ENCODE assay signal across 32 mouse cellular contexts in the genomic region with DNA sequence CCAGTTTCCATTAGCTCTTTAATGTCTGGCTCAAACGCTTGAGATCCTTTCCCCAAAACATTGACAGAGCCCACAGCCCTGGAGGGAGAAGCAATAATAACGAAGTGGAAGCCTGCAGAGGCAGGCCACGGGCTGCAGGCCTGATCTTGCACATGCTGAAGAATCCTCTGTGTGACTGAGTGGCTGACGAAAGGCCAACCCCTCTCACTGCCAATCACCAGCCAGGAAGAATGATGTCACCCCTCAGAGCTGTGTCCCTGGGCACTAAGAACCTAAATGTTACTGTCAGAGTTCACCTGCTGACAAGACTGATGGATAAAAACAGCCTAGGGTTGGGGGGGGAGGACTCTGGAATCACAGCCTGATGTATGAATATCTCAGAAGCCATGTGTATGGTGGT.
DNase-seq lines count a peak whose midpoint lies in the region; ATAC-seq and TF ChIP-seq lines count a peak whose summit lies in the region.
"Had no signal": no experiment of that assay in that cellular context is flagged by ENCODE, and none has a peak within 500 bp of the region (broad histone marks: within the 10 kb centered on the region; RNA-seq: fewer than 3 reads in every experiment).

No protein-coding gene starts in this region.

- ATAC-seq in forebrain, embryonic 15.5 days (replicated peaks), result 0 out of 2 replicates have a peak, but pooled peaks have one; percentile 55
- ATAC-seq in hindbrain, embryonic 12.5 days (ENCODE audit: low FRiP score), result no peak
- ATAC-seq in hindbrain, embryonic 16.5 days, result no peak
- peak; percentile 64; the same call in 1 of the 2 replicates for ATAC-seq in forebrain, postnatal 0 days
- ATAC-seq: activated CD4-positive, CD25-positive, alpha-beta regulatory T cell, adult 4 months; inflammation-experienced regulatory T-cells, adult 6 months; midbrain, embryonic 15.5 days had no signal

- no peaks in the 10 kb centered on the region for H3K9me3 ChIP-seq in forebrain, embryonic 15.5 days
- H3K9me3 ChIP-seq in forebrain, embryonic 10.5 days, result no peaks in the 10 kb centered on the region
- no peaks in the 10 kb centered on the region for H3K9me3 ChIP-seq in hindbrain, embryonic 12.5 days (replicated peaks)
- no peaks in the 10 kb centered on the region for H3K9me3 ChIP-seq in hindbrain, embryonic 16.5 days (ENCODE audit: control insufficient read depth, low read length)
- H3K9me3 ChIP-seq in forebrain, postnatal 0 days (ENCODE audit: low read length), result no peaks in the 10 kb centered on the region
- H3K9me3 ChIP-seq: embryonic facial prominence, embryonic 13.5 days; midbrain, embryonic 15.5 days had no signal

- no peak overlapping the region for H3K4me2 ChIP-seq in forebrain, embryonic 15.5 days (replicated peaks)
- no peak overlapping the region for H3K4me2 ChIP-seq in hindbrain, embryonic 12.5 days (replicated peaks)
- H3K4me2 ChIP-seq in hindbrain, embryonic 16.5 days (ENCODE audit: low read length), result no peak overlapping the region
- H3K4me2 ChIP-seq in forebrain, postnatal 0 days (ENCODE audit: low read depth), result no peak overlapping the region
- H3K4me2 ChIP-seq: embryonic facial prominence, embryonic 13.5 days; heart, embryonic 12.5 days; hindbrain, embryonic 14.5 days; midbrain, embryonic 15.5 days had no signal

- no peak overlapping the region for H3K4me3 ChIP-seq in cerebellum, adult 2 months (replicated peaks; ENCODE audit: insufficient read depth, low read depth, low read length)
- no peak overlapping the region for H3K4me3 ChIP-seq in forebrain, embryonic 15.5 days
- H3K4me3 ChIP-seq in forebrain, embryonic 10.5 days, result no peak overlapping the region
- H3K4me3 ChIP-seq in hindbrain, embryonic 12.5 days, result no peak overlapping the region
- H3K4me3 ChIP-seq in hindbrain, embryonic 16.5 days (ENCODE audit: low read length), result no peak overlapping the region
- no peak overlapping the region for H3K4me3 ChIP-seq in forebrain, postnatal 0 days (ENCODE audit: low read depth, low read length)
- H3K4me3 ChIP-seq: embryonic facial prominence, embryonic 13.5 days; erythroblast, embryonic 14.5 days; heart, embryonic 12.5 days; midbrain, embryonic 15.5 days had no signal

- H3K9ac ChIP-seq in forebrain, embryonic 15.5 days (replicated peaks), result no peak overlapping the region
- H3K9ac ChIP-seq in hindbrain, embryonic 12.5 days, result no peak overlapping the region
- no peak overlapping the region for H3K9ac ChIP-seq in hindbrain, embryonic 16.5 days (ENCODE audit: low read depth, low read length)
- H3K9ac ChIP-seq in forebrain, postnatal 0 days, result no peak overlapping the region
- H3K9ac ChIP-seq: embryonic facial prominence, embryonic 13.5 days; heart, embryonic 12.5 days; hindbrain, embryonic 14.5 days; liver, embryonic 14.5 days; midbrain, embryonic 15.5 days had no signal

- peaks cover 22% of the 10 kb centered on the region for H3K36me3 ChIP-seq in forebrain, embryonic 15.5 days
- H3K36me3 ChIP-seq in forebrain, embryonic 10.5 days (replicated peaks), result peaks cover 29% of the 10 kb centered on the region; the same call in 1 of the 2 replicates
- H3K36me3 ChIP-seq in hindbrain, embryonic 12.5 days, result peaks cover 20% of the 10 kb centered on the region; the same call in 1 of the 2 replicates
- H3K36me3 ChIP-seq in hindbrain, embryonic 16.5 days (ENCODE audit: control insufficient read depth, insufficient read depth, low read length), result no peaks in the 10 kb centered on the region
- peaks cover 17% of the 10 kb centered on the region for H3K36me3 ChIP-seq in forebrain, postnatal 0 days (ENCODE audit: insufficient read depth)
- H3K36me3 ChIP-seq: embryonic facial prominence, embryonic 13.5 days; heart, embryonic 12.5 days had no signal

- WGBS in cerebellum, adult 2 months, result 32% methylated on average over 4 of the region's 4 CpGs
- 35% methylated on average over 4 of the region's 4 CpGs for WGBS in forebrain, embryonic 15.5 days
- 81% methylated on average over 4 of the region's 4 CpGs for whole genome bisulfite sequencing in forebrain, embryonic 10.5 days
- WGBS in hindbrain, embryonic 12.5 days, result 75% methylated on average over 4 of the region's 4 CpGs
- 68% methylated on average over 4 of the region's 4 CpGs for WGBS in hindbrain, embryonic 16.5 days
- 29% methylated on average over 4 of the region's 4 CpGs for WGBS in forebrain, postnatal 0 days

- H3K4me1 ChIP-seq in cerebellum, adult 2 months (ENCODE audit: control insufficient read depth, insufficient read depth, low read length), result peaks cover 19% of the 10 kb centered on the region
- no peaks in the 10 kb centered on the region for H3K4me1 ChIP-seq in forebrain, embryonic 15.5 days
- H3K4me1 ChIP-seq in forebrain, embryonic 10.5 days, result no peaks in the 10 kb centered on the region
- peaks cover 17% of the 10 kb centered on the region for H3K4me1 ChIP-seq in hindbrain, embryonic 12.5 days
- H3K4me1 ChIP-seq in hindbrain, embryonic 16.5 days (ENCODE audit: control insufficient read depth, insufficient read depth, low read depth, low read length), result peaks cover 3% of the 10 kb centered on the region; the same call in 1 of the 2 replicates
- no peaks in the 10 kb centered on the region for H3K4me1 ChIP-seq in forebrain, postnatal 0 days (ENCODE audit: insufficient read depth)
- H3K4me1 ChIP-seq: embryonic facial prominence, embryonic 13.5 days; heart, embryonic 12.5 days had no signal

- no peak for TF ChIP-seq CTCF in cerebellum, adult 2 months (IDR thresholded peaks at IDR 0.05; ENCODE audit: borderline replicate concordance, insufficient read depth, low read depth, low read length)
- no peak for TF ChIP-seq CTCF in forebrain, postnatal 0 days (IDR thresholded peaks at IDR 0.05; ENCODE audit: low read depth)

- no peaks in the 10 kb centered on the region; the same call in 1 of the 2 replicates for H3K27me3 ChIP-seq in cerebellum, adult 2 months (ENCODE audit: control insufficient read depth, insufficient read depth, low read length)
- H3K27me3 ChIP-seq in forebrain, embryonic 15.5 days, result no peaks in the 10 kb centered on the region
- H3K27me3 ChIP-seq in forebrain, embryonic 10.5 days (ENCODE audit: poor library complexity, severe bottlenecking), result no peaks in the 10 kb centered on the region
- H3K27me3 ChIP-seq in hindbrain, embryonic 12.5 days, result no peaks in the 10 kb centered on the region
- no peaks in the 10 kb centered on the region for H3K27me3 ChIP-seq in hindbrain, embryonic 16.5 days (replicated peaks; ENCODE audit: control insufficient read depth, insufficient read depth, low read length)
- no peaks in the 10 kb centered on the region for H3K27me3 ChIP-seq in forebrain, postnatal 0 days (ENCODE audit: insufficient read depth, low read length)
- H3K27me3 ChIP-seq: CH12.LX; embryonic facial prominence, embryonic 13.5 days; heart, embryonic 12.5 days; midbrain, embryonic 15.5 days had no signal

- peak in 1 of 2 experiments; percentile 55 for DNase-seq in cerebellum, adult 2 months
- DNase-seq in cerebellum, adult 8-10 months, result no peak
- DNase-seq in forebrain, embryonic 10.5 days (ENCODE audit: extremely low spot score, low spot score), result no peak
- DNase-seq in forebrain, postnatal 0 days, result peak; percentile 15
- no peak for DNase-seq in c-Kit-positive CD71-positive TER-119-positive erythroid progenitor cells, embryonic 14.5 days (ENCODE audit: low spot score)
- DNase-seq: adrenal gland, adult 2 months; adrenal gland, postnatal 36 days; cerebellum, adult 11 months; gastrocnemius, postnatal 14 days; heart, postnatal 36 days; kidney, adult 11 months; kidney, postnatal 14 days; layer of hippocampus, adult 9-11 months; liver; lung, adult 2 months; lung, postnatal 10 days; right cerebral cortex, postnatal 4 days; thymus, adult 2 months; thymus, postnatal 36 days had no signal

- TF ChIP-seq POLR2A in cerebellum, adult 2 months (IDR thresholded peaks at IDR 0.05; ENCODE audit: borderline replicate concordance, insufficient read depth, low read length), result no peak

- H3K27ac ChIP-seq in cerebellum, adult 2 months (ENCODE audit: insufficient read depth, low read length), result peak overlapping the region; percentile 2; the same call in 1 of the 2 replicates
- 0 out of 2 replicates have a peak overlapping the region, but pooled peaks have one; percentile 12 for H3K27ac ChIP-seq in forebrain, embryonic 15.5 days (replicated peaks)
- no peak overlapping the region for H3K27ac ChIP-seq in forebrain, embryonic 10.5 days
- 0 out of 2 replicates have a peak overlapping the region, but pooled peaks have one; percentile 17 for H3K27ac ChIP-seq in hindbrain, embryonic 12.5 days
- H3K27ac ChIP-seq in hindbrain, embryonic 16.5 days (ENCODE audit: low read depth, low read length), result no peak overlapping the region
- no peak overlapping the region for H3K27ac ChIP-seq in forebrain, postnatal 0 days (ENCODE audit: low read depth, low read length)
- H3K27ac ChIP-seq: embryonic facial prominence, embryonic 13.5 days; hindbrain, embryonic 14.5 days; liver, embryonic 14.5 days; macrophage; midbrain, embryonic 15.5 days had no signal

Comparison
In these comparisons a context has a peak if more than half of its experiments do, and no peak if none do; other contexts are left out.
1. H3K27ac ChIP-seq: peak in cerebellum, adult 2 months (single experiment), forebrain, embryonic 15.5 days (single experiment) and hindbrain, embryonic 12.5 days (single experiment); none in forebrain, embryonic 10.5 days (single experiment), hindbrain, embryonic 16.5 days (single experiment) and forebrain, postnatal 0 days (single experiment).
2. ATAC-seq: peak in forebrain, embryonic 15.5 days (single experiment) and forebrain, postnatal 0 days (single experiment); none in hindbrain, embryonic 12.5 days (single experiment) and hindbrain, embryonic 16.5 days (single experiment).